Mouse (Mus musculus) CD4-positive, CD25-positive, alpha-beta regulatory T cell, adult 9 weeks (primary cell): ENCODE measurements around the gene Prkcsh. TPM values are rescaled to one million over a fixed set of nuclear protein-coding genes. Genes with fewer than 3 reads are reported as not detected.

Experiments used
- polyA plus RNA-seq: library from polyadenylated mRNA; unstranded; fragments of 100-300 nt; shearing (Covaris generic); gene quantifications from one replicate; pipeline ENCODE4 v1.2.1, GENCODE M21; 2017

The Prkcsh gene
- polyA plus RNA-seq, result 101 TPM

DNA sequence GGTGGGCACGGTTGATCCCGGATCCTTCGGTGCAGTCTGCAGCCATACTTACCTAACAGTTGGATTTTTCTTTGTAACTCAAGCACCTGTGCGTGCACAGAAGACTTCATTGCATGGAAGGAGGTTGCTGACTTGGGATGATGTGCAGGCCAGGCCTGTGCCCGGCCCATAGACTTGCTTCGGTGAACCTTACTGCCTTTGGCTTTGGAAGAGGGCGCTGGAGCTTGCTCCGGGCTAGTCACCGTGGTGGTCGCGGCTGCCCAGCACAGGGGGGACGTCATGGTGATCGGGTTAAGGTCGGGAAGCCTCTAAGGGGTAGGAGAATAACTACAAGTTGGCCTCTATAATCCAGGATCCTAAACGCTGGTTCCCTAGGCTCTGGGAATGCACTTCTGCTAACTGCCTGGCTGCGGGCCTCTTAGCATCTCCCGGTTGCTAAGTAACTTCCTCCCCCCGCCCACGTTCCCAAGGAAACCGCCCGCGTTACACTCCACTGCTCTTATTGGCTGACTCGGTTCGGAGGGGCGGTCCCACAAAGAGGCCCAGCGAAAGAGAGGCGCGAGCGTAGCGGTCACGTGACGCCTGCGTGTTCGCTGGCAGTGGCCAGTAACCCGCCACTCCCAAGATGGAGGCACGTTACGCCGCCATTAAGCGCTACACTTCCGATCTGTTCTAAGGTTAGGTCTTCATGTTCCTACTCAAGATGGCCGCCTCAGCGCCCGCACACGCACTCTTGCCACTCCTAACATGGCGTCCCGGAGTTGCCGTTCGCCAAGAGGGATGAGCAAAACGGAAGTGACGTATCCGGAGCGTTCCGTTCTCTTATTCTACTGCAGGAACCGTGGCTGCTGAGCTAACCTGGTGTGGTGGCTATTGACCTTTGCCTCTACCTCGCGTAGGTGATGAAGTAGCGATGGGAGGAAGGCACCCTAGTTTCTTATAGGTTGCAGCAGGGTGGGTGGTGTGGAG, at the start of gene Prkcsh, which contains the start of gene Ccdc151:
Gene Prkcsh (plus strand): TSS at position 613 of the 969 bp plus-strand sequence.
Gene Ccdc151 (minus strand): TSS at position 441 of the 969 bp plus-strand sequence.

DNA sequence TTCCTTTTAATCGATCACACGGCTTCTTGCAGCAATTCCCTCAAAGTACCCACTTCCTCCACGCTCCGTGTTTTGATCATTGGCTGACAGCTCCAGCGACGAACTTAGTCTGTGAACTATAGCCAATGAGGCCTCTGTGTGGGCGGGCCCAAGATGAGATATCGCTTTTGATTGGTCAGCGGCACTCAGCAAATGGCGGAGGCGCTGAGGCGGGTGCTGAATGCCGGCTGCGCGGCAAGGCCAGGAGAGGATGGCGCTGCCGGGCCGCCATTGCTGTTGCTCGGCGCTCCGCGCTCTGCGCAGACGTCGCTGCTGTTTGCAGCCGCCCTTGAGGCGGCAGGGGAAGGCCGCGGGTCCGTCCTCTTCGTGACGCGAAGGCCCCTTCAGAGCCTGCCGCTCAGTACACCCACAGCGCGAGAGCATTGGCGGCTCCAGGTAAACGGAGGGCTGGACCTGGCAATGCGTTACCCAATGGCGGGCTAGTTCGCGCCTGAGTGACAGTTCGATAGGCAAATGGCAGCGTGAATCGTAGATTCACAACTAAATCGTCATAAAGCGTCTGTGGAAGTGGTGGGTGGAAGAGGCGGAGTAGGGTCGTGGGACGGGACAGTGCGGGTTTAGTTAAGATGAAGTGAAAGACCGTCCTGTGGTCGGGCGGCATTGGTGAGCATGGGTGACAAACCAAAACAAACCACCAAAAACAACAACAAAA, 46.9 kb upstream of the Prkcsh start, which contains the start of gene Swsap1:
Gene Swsap1 (plus strand): TSS at position 186 of the 712 bp plus-strand sequence.

DNA sequence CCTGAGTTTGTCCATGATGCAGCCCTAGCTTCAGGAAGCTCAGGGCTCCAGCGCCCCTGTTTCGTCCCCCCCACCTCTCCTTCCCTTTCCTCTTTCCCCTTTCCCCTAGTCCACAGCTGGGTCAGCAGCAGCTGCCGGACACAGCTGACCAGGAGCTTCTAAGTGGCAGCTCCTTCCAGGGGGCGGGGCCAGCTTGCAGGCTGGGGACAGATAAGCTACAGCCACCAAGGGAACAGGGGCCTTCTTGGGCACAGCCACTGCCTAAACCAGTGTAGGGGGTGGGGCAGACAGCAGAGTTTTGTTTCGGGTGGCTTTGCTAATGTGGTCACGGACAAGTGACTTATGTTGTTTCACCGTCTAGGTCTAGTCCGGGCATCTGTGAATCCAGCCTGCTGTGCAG, 39.2 kb upstream of the Prkcsh start, which contains the start of gene Epor:
Gene Epor (minus strand): TSS at position 90 of the 400 bp plus-strand sequence.

DNA sequence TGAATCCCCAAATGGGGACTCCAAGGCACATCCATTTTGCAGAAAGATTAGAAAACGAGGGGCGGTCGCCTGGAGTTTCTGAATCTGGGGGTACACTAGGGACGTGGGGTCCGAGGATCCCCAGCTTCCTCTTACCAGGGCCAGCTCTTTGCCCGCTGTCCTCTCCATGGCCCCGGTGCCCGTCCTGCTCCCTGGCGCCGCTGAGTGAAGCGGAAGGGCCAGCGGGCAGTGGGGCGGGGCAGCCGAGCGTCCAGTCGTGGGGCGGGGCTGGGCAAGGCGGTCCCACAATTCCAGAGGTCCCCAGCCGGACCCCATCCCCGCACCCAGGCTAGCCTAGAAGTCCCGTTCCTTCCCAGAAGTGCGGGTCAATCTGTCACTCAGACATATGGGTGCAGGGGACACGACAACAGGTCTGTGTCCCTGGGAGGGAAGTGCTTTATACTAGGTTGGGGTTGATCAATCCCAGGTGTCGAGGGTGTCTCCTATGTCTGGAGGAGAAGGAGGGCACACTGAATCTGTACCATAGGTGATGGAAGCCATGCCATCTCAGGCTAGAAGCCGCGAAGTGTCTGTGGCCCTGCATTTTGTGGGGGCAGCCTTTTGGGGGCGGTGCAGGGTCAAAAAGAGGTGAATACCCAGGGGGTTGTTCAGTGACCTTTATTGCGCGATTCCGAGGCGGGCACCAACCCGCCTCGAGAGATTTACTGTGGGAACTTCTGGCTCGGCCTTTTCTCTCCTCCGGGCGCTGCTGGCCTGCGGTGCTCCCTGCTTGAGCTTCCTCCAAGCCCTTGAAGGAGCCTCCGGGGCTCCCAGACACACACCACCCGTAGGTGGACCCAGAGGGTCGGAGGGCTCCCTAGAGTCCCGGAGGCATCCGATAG, 13.1 kb upstream of the Prkcsh start, which contains the start of gene Rgl3:
Gene Rgl3 (minus strand): TSS at position 217 of the 881 bp plus-strand sequence.

DNA sequence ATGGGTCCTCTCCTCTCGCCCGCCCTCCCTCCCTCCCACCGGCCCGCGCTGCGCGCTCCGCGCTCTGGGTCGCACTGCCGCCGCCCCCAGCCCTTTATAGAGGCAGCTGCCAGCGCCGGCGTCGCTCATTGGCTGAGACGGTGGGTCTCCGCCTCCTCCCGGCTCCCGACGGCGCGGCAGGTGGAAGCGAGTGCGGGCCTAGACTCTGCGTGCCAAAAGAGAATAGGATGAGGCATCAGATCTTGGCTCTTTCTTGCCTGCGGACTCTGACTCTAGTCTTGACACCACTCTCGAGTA, 49.3 kb downstream of the Prkcsh start, which contains the start of gene Elavl3:
Gene Elavl3 (minus strand): TSS at position 66 of the 297 bp plus-strand sequence.

Other genes starting within 250 kb of the Prkcsh start
- gene Spc24, start 242.5 kb upstream of the Prkcsh start, polyA plus RNA-seq, result 5.5 TPM
- gene Kank2, start 204.1 kb upstream of the Prkcsh start, polyA plus RNA-seq, result not detected
- gene Angptl8, start 167.3 kb upstream of the Prkcsh start, polyA plus RNA-seq, result not detected
- gene Dock6, start 150.2 kb upstream of the Prkcsh start, polyA plus RNA-seq, result 3.3 TPM
- 13.6 TPM for gene Rab3d, start 84.6 kb upstream of the Prkcsh start, polyA plus RNA-seq
- 0.25 TPM for gene Ccdc159, start 75.3 kb upstream of the Prkcsh start, polyA plus RNA-seq
- 4.0 TPM for gene Tmem205, start 75.2 kb upstream of the Prkcsh start, polyA plus RNA-seq
- gene Plppr2, start 65.8 kb upstream of the Prkcsh start, polyA plus RNA-seq, result 1.1 TPM
- gene Swsap1, start 47.1 kb upstream of the Prkcsh start, polyA plus RNA-seq, result 6.5 TPM
- gene Epor, start 39.3 kb upstream of the Prkcsh start, polyA plus RNA-seq, result 0.51 TPM
- gene Rgl3, start 13.4 kb upstream of the Prkcsh start, polyA plus RNA-seq, result not detected
- not detected for gene Ccdc151, start 172 bp upstream of the Prkcsh start, polyA plus RNA-seq
- not detected for gene Elavl3, start 49.2 kb downstream of the Prkcsh start, polyA plus RNA-seq
- gene Gm49318, start 68.5 kb downstream of the Prkcsh start, polyA plus RNA-seq, result not detected
- gene Zfp653, start 68.6 kb downstream of the Prkcsh start, polyA plus RNA-seq, result 5.5 TPM
- 58.0 TPM for gene Ecsit, start 82.6 kb downstream of the Prkcsh start, polyA plus RNA-seq
- not detected for gene Cnn1, start 96.4 kb downstream of the Prkcsh start, polyA plus RNA-seq
- 103 TPM for gene Elof1, start 114.4 kb downstream of the Prkcsh start, polyA plus RNA-seq
- gene Acp5, start 132.9 kb downstream of the Prkcsh start, polyA plus RNA-seq, result 342 TPM
- 54.8 TPM for gene Pigyl, start 154.0 kb downstream of the Prkcsh start, polyA plus RNA-seq
- gene Zfp872, start 185.3 kb downstream of the Prkcsh start, polyA plus RNA-seq, result not detected
- 60.9 TPM for gene Zfp809, start 222.9 kb downstream of the Prkcsh start, polyA plus RNA-seq